Mouse (Mus musculus) frontal cortex, postnatal 14 days (tissue): ENCODE measurements around the gene Tcfl5.

Experiments
- DNase-seq, 2 experiments: peaks; one replicate each; pipeline ENCODE4 v3.0.0; 2022; ENCODE audit warnings: low spot score in 2 of 2

Tcfl5 gene

DNA sequence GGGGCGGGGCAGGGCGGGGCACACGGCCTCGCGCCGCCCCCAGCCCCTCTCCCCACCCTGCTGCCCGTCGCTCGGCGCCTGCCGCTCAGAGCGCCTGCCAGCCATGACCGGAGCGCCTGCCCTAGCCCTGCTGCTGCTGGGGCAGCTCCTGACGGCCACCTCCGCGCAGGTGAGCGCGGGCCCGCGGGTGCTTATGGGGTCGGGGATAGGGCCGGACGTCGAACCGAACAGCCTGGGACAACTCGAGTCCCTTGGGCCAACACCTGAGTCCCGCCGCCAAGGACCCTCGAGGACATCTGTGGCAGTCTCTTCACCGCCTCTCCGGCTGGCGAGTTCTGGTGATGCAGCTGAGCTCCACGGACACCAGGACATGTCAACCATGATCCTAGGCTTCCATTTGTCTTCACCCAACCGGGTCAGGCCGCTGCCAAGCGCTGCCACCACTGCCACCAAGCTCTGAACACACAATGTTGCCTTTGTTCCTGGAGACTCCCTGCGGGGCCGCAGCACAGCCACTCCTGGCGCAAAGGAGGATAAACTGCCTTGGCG lies 44.3 kb downstream of the Tcfl5 start:
- DNase-seq, result no peak

GRCm38 (mm10) chr2:180597490-180597889 lies 45.0 kb downstream of the Tcfl5 start, which contains the start of gene Col9a3:
Col9a3 (plus strand) TSS chr2:180597790.
- no peak for DNase-seq

DNA sequence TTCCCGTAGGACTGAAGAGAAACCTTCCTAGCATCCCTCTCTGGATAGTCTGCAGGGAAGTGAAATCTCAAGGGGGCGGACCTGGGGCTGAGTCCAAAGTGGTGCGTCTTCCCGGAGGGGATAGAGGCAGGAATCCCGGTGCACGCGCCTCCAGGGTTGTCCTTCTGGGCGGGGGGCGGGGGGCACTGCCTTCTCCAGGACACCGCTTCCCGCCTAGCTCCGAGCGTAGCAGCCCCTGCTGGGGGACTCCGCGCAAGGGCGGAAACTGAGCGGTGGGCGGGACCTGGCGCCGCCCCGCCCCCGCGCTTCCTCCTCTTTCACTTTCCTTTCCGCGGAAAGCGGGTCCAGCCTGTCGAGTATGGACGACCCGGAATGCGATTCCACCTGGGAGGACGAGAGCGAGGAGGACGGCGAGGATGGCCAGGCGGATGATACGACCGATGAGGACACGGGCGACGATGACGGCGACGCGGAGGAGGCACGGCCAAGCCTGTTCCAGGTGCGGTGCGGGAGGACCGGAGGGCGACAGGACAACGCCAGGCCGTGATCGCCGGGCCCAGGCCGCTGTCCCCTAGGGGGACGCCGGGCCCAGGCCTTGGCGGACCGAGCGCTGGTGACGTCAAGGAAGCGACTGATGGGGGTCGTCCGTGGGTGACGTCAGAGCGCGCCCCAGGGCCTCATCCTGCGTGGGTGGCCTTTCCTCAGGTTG lies 53.2 kb downstream of the Tcfl5 start, which contains the start of gene Ogfr:
Gene Ogfr (plus strand): TSS at position 123 of the 709 bp plus-strand sequence.
- peak; percentile 69 to 73 for DNase-seq

GRCm38 (mm10) chr2:180588736-180589122 lies 53.8 kb downstream of the Tcfl5 start:
- no peak for DNase-seq

GRCm38 (mm10) chr2:180583154-180583507 lies 59.4 kb downstream of the Tcfl5 start:
- no peak for DNase-seq

GRCm38 (mm10) chr2:180582481-180583153 lies 59.9 kb downstream of the Tcfl5 start:
- peak; percentile 89 to 96 for DNase-seq

- no peak for DNase-seq
Observed at GRCm38 (mm10) chr2:180581002-180581401, 61.5 kb downstream of the Tcfl5 start, which contains the start of gene Mrgbp. Mrgbp (plus strand) TSS chr2:180581304.

DNA sequence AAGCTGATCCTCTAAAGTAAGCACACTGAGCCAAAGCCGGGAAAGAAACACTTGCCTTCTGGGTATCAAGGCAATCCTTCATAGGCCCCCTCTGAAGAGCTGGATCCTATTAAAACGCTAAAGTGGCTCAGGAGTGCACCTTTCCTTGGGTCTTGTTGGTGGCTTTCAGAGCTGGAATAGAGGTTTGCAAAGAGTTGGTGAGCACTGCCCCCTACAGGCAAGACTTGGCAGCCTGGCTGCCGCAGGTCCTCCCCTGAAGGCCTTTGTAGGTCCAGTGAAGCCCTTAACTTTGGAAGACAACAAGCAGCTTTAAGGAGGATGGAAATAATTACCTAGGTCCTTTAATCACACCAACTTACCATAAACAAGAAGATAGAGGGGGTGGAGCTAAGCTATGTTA lies 63.8 kb downstream of the Tcfl5 start:
- peak in 1 of 2 experiments; percentile 66 for DNase-seq

DNA sequence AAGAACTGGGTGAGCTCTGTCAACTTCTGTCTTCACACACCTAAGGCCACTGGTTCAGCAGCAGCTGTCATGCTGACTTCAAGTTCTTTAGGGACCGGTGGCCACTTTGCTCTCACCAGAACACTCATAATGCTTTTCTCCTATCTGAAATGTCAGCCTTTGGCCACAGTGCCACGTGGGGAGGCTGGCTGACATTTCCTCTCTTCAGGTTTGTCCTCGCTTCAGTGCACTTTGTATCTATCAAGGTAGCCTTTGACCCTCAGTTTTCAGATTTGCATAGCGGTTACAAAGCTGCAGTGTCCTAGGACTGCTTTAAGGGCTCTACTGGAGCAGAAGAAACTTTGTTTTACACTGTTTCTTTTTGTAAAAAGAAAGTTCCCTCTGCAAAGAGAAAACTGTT lies 66.0 kb downstream of the Tcfl5 start:
- no peak for DNase-seq
